Comparison of ENCODE assay signal across 8 mouse cellular contexts in genomic region chr5:33018561-33019425, GRCm38 (mm10). TPM values are rescaled to one million over a fixed set of nuclear protein-coding genes. Genes with fewer than 3 reads are reported as not detected.
DNase-seq lines count a peak whose midpoint lies in the region; ATAC-seq and TF ChIP-seq lines count a peak whose summit lies in the region.

Ywhah (plus strand) TSS chr5:33018816.

- DNase-seq in MEL-GATA-1-ER (ENCODE audit: extremely low read depth, low read depth), result peak; percentile 82
- peak; percentile 97 for DNase-seq in cerebellum, adult 8-10 months
- peak; percentile 97 for DNase-seq in hindbrain, embryonic 10.5 days (ENCODE audit: low spot score)
- DNase-seq in layer of hippocampus, adult 9-11 months, result peak; percentile 97
- DNase-seq in lung, postnatal 0 days (ENCODE audit: low spot score), result peak; percentile 99
- DNase-seq in ovary, postnatal 14 days (ENCODE audit: low spot score), result peak; percentile 91
- DNase-seq in thymus, postnatal 14 days, result peak; percentile 98

- peak within 1 kb of the TSS; percentile 100 for H3K27ac ChIP-seq in hindbrain, embryonic 10.5 days
- peak within 1 kb of the TSS; percentile 97 for H3K27ac ChIP-seq in lung, postnatal 0 days (ENCODE audit: low read length)

- TF ChIP-seq EP300 in lung, postnatal 0 days (IDR thresholded peaks at IDR 0.05), result peak; percentile 52; the same call in 1 of the 2 replicates

- peak within 1 kb of the TSS; percentile 69 for H3K4me3 ChIP-seq in hindbrain, embryonic 10.5 days
- peak within 1 kb of the TSS; percentile 83 for H3K4me3 ChIP-seq in lung, postnatal 0 days (ENCODE audit: low read depth, low read length)

- peak; percentile 52 for TF ChIP-seq CTCF in lung, postnatal 0 days (IDR thresholded peaks at IDR 0.05)

- peak; percentile 71 for ATAC-seq in frontal cortex, adult (ENCODE audit: low TSS enrichment)
- peak; percentile 96 for ATAC-seq in lung, postnatal 0 days

- H3K4me1 ChIP-seq in hindbrain, embryonic 10.5 days (replicated peaks), result peaks cover 36% of the 10 kb centered on the region
- peaks cover 10% of the 10 kb centered on the region; the same call in 1 of the 2 replicates for H3K4me1 ChIP-seq in lung, postnatal 0 days (ENCODE audit: insufficient read depth, low read depth, low read length)

- H3K9me3 ChIP-seq in hindbrain, embryonic 10.5 days, result no peaks in the 10 kb centered on the region
- no peaks in the 10 kb centered on the region for H3K9me3 ChIP-seq in lung, postnatal 0 days (ENCODE audit: low read length)

- under 1% methylated on average over 121 of the region's 121 CpGs for WGBS in hindbrain, embryonic 10.5 days
- WGBS in lung, postnatal 0 days, result under 1% methylated on average over 62 of the region's 121 CpGs

- peak within 1 kb of the TSS; percentile 86 for H3K4me2 ChIP-seq in lung, postnatal 0 days (replicated peaks; ENCODE audit: low read depth, low read length)

- H3K27me3 ChIP-seq in hindbrain, embryonic 10.5 days (ENCODE audit: insufficient read depth, poor library complexity, severe bottlenecking), result no peaks in the 10 kb centered on the region
- no peaks in the 10 kb centered on the region for H3K27me3 ChIP-seq in lung, postnatal 0 days (replicated peaks; ENCODE audit: insufficient read depth, low read length)

- H3K9ac ChIP-seq in lung, postnatal 0 days (replicated peaks; ENCODE audit: low read depth), result peak within 1 kb of the TSS; percentile 84

- H3K36me3 ChIP-seq in hindbrain, embryonic 10.5 days, result peaks cover 27% of the 10 kb centered on the region
- no peaks in the 10 kb centered on the region for H3K36me3 ChIP-seq in lung, postnatal 0 days (ENCODE audit: insufficient read depth, low read length)

RNA-seq across cellular contexts. Expression of gene Ywhah, which starts in this region (rescaled TPM):
- 430 and 455 TPM in 2 replicates for polyA plus RNA-seq in hindbrain, embryonic 10.5 days (2016; fragmentation: Nextera tagmentation; extraction: Ambion mirVana)
- 242 and 276 TPM in 2 replicates for polyA plus RNA-seq in lung, postnatal 0 days (2015; fragmentation: Nextera tagmentation; extraction: Ambion mirVana)

Comparison
In these comparisons a context has a peak if more than half of its experiments do, and no peak if none do; other contexts are left out.
1. Peak in every context shown above with its lines: DNase-seq, ATAC-seq, H3K4me3 ChIP-seq and H3K27ac ChIP-seq.